Mouse (Mus musculus) spleen, postnatal 0 days (tissue): Measurements from ENCODE around the gene 3425401B19Rik. TPM values are rescaled to one million over a fixed set of nuclear protein-coding genes. Genes with fewer than 3 reads are reported as not detected.

Experiments used
- polyA plus RNA-seq: library from polyadenylated mRNA; unstranded; fragments of >200 nt; fragmentation: Nextera tagmentation; extraction: Ambion mirVana; gene quantifications from 2 replicates; pipeline ENCODE4 v1.2.1, GENCODE M21; 2015

3425401B19Rik gene
- polyA plus RNA-seq: not detected in 2 replicates

GRCm38 (mm10) chr14:32685124-32685826, at the start of gene 3425401B19Rik:
Gene 3425401B19Rik, minus strand, starts transcription at chr14:32685293.

Other genes with a start within 250 kb of the 3425401B19Rik start
- gene Slc18a3, start 220.4 kb downstream of the 3425401B19Rik start, polyA plus RNA-seq: not detected in 2 replicates
- gene Chat, start 219.3 kb downstream of the 3425401B19Rik start, polyA plus RNA-seq: not detected in 2 replicates
- 9.0 and 11.8 TPM in 2 replicates for gene Ercc6, start 171.8 kb downstream of the 3425401B19Rik start, polyA plus RNA-seq
- not detected in 2 replicates for gene Prrxl1, start 85.9 kb downstream of the 3425401B19Rik start, polyA plus RNA-seq
- gene Tmem273, start 100.7 kb upstream of the 3425401B19Rik start, polyA plus RNA-seq: 1.6 and 2.3 TPM in 2 replicates
- gene Fam170b, start 148.7 kb upstream of the 3425401B19Rik start, polyA plus RNA-seq: not detected in 2 replicates
- gene Vstm4, start 171.5 kb upstream of the 3425401B19Rik start, polyA plus RNA-seq: 12.6 and 18.9 TPM in 2 replicates